Mouse (Mus musculus) natural killer cell, adult 2 months (primary cell): ENCODE data around the gene Gm5930.
"Not testable (repeated sequence)": the region's sequence is repeated elsewhere in the genome, so short reads cannot be mapped to it uniquely, and the experiment has no call there.

Experiments
- DNase-seq, 2 experiments: peaks; one replicate each; pipeline ENCODE4 v3.0.0; 2022; ENCODE audit warnings: low spot score in 2 of 2

Gene Gm5930

GRCm38 (mm10) chr14:44338484-44338883 is at the start of gene Gm5930:
Gene Gm5930 (minus strand): TSS chr14:44338584.
- not testable (repeated sequence) for DNase-seq

GRCm38 (mm10) chr14:44384233-44384632 is 45.8 kb upstream of the Gm5930 start:
- DNase-seq = not testable (repeated sequence)

- not testable (repeated sequence) for DNase-seq
These were observed 26.7 kb upstream of the Gm5930 start, which contains the start of gene Gm8229 for GRCm38 (mm10) chr14:44365057-44365456. Gene Gm8229 (plus strand): TSS chr14:44365357.

- not testable (repeated sequence) for DNase-seq
These were observed 23.9 kb upstream of the Gm5930 start for GRCm38 (mm10) chr14:44362301-44362700.

GRCm38 (mm10) chr14:44361416-44361815 is 23.0 kb upstream of the Gm5930 start:
- not testable (repeated sequence) for DNase-seq

- not testable (repeated sequence) for DNase-seq
These were observed 26.3 kb downstream of the Gm5930 start for GRCm38 (mm10) chr14:44312049-44312448.

- not testable (repeated sequence) for DNase-seq
These were observed 53.1 kb downstream of the Gm5930 start, which contains the start of gene Gm8220 for GRCm38 (mm10) chr14:44285280-44285679. Gene Gm8220 (plus strand): TSS chr14:44285580.
